Mouse (Mus musculus) ovary, postnatal 14 days (tissue): ENCODE results near the gene Spata21.

Experiments
- DNase-seq: peaks from one replicate; pipeline ENCODE4 v3.0.0; 2022; ENCODE audit warnings: low spot score

The Spata21 gene

GRCm38 (mm10) chr4:141158609-141159008, 70.5 kb downstream of the Spata21 start:
- no peak for DNase-seq

GRCm38 (mm10) chr4:141159093-141159492, 71.0 kb downstream of the Spata21 start:
- DNase-seq: no peak

GRCm38 (mm10) chr4:141159666-141160065, 71.5 kb downstream of the Spata21 start:
- no peak for DNase-seq

GRCm38 (mm10) chr4:141160193-141160592, 72.1 kb downstream of the Spata21 start:
- DNase-seq: no peak

GRCm38 (mm10) chr4:141161699-141162208, 73.6 kb downstream of the Spata21 start:
- DNase-seq: no peak
